Mouse (Mus musculus) heart, adult 2 months (tissue): ENCODE data around the gene Zfp777.

Experiments
- CTCF ChIP-seq: fragments of 200-600 bp; IDR thresholded peaks from 2 replicates; pipeline ENCODE4 v1.8.1; 2022; ENCODE audit warnings: antibody characterized with exemption, mild to moderate bottlenecking, moderate library complexity
- EP300 ChIP-seq: fragments of 200-500 bp; IDR thresholded peaks from 2 replicates; pipeline ENCODE4 v1.6.1; 2011; ENCODE audit warnings: low read depth, low read length, control low read depth; ENCODE audit not compliant: insufficient read depth
- POLR2A ChIP-seq: fragments of 200-500 bp; IDR thresholded peaks from 2 replicates; pipeline ENCODE4 v1.6.1; 2011; ENCODE audit warnings: mild to moderate bottlenecking, low read depth, low read length, control low read depth; ENCODE audit not compliant: insufficient read depth

DNA sequence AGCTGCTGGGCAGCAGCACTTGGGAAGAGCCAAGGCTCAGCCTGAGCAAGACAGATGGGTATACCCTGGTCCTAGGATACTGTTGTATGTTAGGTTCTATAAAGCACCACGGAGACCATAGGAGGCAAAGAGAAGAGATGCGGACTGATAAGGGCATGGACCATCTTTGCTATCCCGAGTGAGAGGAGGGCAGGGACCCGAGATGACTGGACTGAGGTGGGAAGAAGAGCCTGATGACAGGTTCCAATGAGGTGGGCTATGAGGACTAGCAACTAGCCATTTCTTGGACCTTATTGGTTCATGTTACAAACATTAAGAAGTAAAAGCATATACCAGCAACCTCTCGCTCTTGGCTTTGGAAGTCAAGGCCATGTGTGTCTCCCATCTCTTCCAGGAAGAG, 32.3 kb upstream of the Zfp777 start:
- TF ChIP-seq POLR2A, result no peak
- no peak for TF ChIP-seq CTCF
- no peak for TF ChIP-seq EP300
